Mouse (Mus musculus): ENCODE results near the gene Pnkp.
"Not testable (repeated sequence)": the region's sequence is repeated elsewhere in the genome, so short reads cannot be mapped to it uniquely, and the experiment has no call there.

Gene Pnkp

DNA sequence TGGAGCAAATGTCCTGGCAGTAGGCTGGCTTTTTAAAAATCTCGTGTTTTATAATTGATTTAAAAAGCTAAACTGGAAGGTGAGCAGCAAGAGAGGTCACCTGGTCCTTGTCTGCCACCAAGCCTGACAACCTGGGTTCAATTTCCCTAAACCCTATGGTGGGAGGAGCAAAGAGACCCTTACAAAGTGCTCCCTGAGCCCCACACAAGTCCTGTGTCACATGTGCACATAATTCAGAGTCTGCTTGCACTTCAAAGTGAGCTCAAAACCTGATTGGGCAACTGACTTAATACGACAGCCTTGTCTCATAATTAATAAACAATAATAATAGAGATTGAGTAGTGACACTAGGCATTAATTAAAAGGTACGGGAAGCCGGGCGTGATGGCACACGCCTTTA lies 13.7 kb downstream of the Pnkp start:
- DNase-seq (ENCODE audit: low spot score): no peak

DNA sequence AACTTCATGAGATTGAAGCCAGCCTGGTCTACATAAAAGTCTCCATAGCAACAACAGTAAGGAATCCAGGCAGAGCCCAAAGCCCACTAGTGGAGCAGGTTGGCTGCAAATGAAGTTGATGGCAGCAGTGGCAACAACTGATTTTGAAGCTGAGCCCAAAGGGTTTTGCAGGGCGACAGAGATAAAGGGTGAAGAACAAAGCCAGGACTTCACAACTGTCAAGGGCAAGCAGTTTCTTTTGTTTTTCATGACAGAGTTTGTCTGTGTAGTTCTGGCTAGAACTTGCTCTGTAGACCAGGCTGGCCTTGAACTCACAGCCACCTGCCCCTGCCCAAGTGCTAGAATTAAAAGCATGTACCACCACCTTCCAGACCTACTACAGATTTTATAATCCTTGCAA lies 14.2 kb downstream of the Pnkp start:
- DNase-seq (ENCODE audit: low spot score): no peak

DNA sequence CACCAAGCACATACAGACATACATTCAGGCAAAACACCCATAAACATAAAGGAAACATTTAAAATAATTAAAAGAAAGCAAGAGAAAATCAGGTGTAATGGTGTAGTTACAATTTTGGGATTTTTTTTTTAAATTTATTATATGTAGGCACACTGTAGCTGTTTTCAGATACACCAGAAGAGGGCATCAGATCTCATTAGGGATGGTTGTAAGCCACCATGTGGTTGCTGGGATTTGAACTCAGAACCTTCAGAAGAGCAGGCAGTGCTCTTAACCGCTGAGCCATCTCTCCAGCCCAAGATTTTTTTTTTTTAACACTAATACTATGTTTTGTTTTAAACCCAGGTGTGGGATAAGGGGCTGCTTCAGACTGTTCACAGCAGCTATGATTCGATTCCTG lies 14.8 kb downstream of the Pnkp start:
- DNase-seq (ENCODE audit: low spot score): not testable (repeated sequence)

DNA sequence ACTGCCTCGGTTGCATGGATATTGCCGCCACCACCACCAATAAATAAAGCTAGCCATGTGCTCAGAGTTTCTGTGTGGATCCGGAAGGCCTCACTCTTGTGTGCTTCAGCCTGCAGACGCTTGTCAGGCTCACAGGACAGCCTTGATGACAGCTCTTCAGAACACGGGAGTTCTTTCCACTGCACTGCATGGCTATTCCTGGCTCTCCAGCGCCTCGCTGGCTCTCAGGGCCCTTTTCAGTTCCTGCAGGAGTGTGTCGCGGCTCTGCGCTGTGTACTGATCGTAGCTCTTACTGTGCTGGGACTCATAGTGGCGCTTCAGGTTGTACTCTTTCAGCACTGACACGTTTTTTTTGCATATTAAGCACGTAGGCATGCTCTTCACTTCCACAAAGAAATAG lies 20.9 kb downstream of the Pnkp start:
- no peak for DNase-seq (ENCODE audit: low spot score)

DNA sequence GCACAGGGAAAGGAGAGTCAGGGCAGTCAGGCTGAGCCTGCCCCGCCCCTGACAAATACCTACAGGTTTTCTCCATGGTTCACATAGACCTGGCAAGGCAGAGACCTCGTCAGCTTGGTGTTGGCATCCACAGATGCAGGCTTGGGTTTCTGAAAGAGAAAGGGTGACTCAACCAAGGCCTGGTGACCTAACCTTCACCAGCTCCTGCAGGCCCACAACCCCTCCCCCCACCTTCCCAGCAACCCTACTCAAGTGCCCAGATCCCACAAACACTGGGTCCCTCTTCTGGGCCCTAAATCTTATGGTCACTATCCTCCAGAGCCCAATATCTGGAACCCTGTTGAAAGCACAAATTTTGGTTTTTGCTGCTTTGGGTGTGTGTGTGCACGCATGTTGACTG lies 26.1 kb downstream of the Pnkp start:
- DNase-seq (ENCODE audit: low spot score): no peak

DNA sequence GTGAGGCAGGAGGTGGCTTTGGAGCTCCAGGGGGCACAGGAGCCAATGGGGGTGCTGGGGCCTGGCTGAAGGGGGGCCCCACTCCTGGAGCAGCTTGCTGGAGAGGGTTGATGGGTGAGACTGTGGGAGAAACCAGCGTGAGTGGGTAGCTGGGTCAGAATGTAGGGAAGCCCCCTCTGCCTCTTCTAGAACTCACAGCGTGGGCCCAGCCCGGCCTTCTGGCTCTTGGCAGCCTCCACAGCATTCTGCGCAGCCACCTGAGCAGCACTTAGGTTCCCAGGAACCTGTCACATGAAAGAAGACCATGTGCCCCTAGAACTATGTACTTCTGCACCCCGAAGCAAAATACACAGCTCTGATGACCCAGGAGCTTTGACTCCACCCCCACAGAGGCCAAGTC lies 27.7 kb downstream of the Pnkp start:
- DNase-seq (ENCODE audit: low spot score): no peak

DNA sequence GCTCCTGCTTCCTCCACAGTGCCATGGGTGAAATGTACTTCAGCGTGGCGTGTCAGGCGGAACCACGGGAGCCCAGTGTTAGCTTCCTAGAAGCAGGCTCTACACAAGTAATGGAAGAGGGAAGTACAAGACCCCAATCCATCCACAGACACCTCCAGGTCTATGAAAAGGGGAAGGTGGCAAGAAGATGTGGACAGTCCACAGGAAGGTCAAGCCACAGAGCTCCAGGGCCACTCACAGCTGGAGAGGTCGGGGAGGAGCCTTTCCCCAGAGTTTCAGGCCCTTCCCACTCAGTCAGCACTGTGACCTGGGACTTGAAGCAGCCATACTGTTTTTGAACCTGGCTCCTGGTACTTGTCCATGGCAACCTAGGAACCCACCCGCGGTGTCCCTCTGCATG lies 30.0 kb downstream of the Pnkp start:
- no peak for DNase-seq (ENCODE audit: low spot score)

DNA sequence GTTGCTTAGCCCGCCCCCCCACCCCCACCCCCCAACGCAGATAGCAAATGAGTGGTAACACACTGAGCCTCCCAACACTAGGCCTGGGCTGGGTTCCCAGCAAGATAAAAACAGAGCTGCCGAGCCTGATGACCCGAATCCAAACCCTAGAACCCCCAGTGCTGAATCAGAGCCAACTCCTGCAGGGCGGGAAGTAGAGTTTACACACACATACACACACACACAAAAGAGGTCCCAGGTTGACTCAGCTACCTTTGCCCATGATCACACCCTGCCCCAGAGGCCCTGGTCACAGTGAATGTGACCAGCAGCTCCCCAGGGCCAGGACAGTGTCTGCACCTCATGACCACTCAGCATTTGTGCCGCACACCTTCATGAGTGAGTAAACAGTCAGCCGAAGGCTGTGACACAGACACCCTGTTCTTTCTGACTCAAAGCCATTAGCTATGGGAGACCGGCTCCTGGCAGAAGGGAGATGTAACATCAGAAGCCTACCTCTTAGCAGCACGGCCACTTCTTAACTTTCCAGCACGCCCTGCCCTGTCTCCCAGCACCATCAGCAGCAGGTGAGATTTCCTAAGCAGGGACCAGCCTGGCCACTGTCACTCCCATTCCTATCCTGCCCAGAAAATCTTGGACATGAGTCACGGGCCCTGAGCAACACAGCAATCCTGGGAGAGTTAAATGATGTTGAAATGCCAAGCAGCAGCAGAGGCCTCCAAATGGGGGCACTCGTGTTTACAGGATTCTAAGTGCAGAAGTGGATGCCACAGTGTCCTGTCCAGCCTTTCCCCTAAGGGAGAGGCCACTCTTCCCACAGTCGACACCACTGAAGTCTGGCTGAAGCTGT lies 31.5 kb downstream of the Pnkp start:
- DNase-seq (ENCODE audit: low spot score): no peak

DNA sequence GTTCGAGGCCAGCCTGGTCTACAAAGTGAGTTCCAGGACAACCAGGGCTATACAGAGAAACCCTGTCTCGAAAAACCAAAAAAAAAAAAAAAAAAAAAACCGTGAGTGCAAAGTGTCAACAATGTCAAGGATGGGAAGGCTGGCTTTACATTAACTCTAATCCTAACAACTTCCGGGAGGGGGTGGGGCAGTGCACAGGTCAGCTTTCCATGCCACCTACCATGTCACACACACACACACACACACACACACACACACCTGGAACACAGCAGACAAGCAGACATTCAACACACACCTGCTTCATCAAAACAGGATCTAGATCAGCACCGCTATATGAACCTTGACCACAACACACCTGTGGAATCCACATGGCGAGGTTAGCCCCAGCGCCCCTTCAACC lies 33.2 kb downstream of the Pnkp start:
- DNase-seq (ENCODE audit: low spot score): no peak

DNA sequence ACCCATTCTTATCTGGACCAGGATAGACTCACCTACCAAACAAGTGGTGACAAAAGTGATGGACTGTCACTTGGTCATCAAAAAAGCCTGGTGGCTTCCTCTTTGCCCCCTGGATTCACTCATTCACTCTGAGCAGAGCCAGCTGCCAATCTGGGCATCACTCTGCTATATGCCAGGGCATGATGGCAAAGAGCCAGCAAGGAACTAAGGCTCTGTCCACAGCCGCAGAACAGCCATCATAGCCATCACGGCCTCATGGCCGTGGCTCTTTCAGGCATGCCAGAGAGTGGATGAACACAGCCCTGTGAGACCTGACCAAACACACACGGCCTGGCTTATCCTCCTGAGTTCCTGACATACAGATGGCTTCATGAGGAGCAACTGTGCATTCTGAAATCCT lies 33.8 kb downstream of the Pnkp start:
- DNase-seq (ENCODE audit: low spot score): no peak

DNA sequence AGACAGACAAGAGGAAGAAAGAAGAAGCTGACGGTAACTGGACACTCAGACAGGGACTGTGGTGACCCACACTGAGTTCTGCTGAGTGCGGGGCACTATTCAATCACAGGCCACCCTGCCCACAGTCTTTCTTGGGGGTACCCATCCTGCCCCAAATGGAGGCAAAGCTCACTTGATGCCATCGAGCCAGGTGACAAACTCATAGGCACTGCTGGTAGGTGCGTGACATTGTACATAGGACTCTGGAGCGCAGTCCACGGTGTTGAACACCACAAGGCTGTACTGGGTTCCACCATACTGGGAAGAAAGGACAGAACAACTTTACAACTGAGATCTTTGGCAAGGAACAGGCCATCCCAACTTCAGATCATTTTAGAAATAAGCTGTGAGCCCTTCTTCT lies 34.7 kb downstream of the Pnkp start:
- DNase-seq (ENCODE audit: low spot score): no peak

DNA sequence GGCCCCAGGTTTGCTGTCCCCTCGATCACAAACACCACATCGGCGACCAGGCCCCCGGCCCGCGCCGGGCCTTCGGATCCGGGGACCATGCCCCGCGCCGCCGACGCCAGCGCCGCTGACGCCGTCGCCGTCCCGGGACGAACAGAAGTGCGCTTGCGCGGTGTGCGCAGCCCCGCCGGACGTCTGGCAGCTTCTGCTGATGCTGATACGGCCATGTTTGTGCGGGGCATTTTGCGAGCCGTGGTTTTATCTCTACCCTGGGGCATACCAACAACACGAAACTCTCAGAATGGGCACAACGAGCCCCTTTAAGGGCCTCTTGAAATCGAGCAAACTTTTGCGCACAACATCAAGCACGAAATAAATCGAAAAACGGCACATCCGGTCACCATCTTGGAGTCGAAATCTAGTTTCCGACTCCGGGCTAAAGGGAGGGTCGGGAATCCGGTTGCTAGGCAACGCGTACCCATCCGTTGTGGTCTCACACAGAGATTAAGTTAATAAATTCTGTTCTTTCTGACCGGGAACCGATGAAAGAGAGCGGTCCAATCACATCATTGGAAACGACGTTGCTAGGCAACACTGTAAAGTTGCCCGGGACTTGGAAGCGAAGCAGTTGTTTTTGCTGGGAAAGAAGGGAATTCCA lies 35.5 kb downstream of the Pnkp start, which contains the start of gene Med25:
TSS of gene Med25 (minus strand) at position 437 of the 646 bp plus-strand sequence.
- DNase-seq (ENCODE audit: low spot score): peak; percentile 81

DNA sequence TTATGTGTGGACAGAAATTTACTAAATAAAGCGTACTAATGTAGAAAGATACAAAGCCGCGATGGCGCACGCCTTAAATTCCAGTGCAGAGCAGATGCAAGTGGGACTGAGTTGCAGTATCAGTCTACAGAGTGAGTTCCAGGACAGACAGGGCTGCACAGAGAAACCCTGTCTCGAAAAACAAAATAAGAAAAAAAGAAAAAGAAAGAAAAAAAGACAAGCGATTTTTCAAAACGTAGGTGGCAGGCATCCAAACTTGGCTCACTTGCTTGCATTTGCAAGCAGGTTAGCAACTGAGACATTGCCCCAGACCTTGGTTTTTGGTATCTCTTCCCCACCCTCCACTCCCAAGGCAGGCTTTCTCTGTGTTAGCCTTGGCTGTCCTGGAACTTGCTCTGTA lies 36.3 kb downstream of the Pnkp start:
- DNase-seq (ENCODE audit: low spot score): no peak

DNA sequence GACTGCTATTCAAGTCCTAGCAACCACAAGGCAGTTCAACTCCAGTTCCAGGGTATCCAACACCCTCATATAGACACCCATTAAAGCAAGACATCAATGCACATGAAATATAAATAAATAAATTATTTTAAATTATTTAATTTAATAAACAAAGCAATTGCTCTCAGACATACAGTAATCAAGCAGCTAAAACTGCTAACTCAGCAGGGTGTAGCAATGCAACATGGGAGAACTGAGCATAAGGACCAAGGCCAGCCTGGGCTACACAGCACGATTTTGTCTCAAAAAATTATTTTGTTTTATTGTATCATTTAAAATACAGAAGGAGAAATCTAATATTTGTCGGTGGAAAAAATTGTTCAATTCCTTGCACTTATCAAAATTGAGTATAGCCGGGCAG lies 37.2 kb downstream of the Pnkp start:
- no peak for DNase-seq (ENCODE audit: low spot score)

DNA sequence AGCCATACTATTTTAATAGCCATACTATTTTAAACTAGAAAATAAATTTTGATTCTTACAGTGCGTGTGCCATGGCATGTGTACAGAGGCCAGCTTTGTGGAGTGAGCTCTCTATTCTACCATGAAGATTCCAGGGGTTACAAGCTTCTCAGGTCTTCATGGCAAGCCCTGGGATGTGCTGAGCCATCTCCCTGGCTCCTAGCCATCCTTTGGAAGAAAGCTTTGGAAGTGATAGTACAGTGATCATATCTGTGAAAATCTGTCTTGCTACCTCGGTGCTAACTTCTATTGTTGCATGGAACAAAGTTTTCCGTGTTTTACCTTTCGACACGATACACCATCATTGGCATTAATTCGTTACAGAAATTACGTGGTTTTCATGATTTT lies 38.3 kb downstream of the Pnkp start:
- no peak for DNase-seq (ENCODE audit: low spot score)

DNA sequence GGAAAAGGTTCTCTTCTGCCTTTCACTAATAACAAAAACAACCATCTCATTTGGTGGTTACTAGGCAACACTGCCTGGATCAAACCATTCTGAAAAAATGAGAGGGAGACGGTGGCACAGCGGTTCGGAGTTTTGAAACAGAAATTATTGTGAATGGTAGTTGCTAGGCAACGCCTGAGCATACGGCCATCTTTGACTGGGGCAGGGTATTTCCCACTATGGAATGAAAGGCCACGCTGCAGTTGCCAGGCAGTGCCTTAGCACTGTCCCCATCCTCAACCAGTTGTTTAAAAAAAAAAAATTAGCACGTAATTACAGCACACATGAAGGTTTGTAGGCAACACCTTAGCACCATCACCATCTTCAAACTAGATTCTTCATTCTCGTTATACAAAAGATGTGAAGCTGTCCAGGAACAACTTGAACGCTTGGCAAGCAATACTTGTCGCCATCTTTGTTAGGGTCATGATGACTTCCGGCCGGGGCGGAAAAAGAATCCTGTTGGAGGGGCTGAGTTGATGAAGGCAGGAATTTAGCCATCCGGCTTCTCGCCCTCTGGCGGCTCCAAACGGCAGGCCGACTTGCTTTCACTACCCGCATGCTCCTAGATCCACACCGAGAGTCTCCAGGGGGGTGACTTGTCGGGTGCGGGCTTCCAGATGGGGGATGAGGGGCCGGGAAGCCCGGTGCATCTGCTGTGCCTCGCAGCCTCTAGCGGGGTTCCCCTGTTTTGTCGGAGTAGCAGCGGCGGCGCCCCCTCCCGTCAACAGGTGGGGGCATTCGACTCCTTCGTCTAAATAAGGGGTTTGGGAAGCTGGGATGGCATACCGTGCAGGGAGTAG lies 38.9 kb downstream of the Pnkp start, which contains the start of gene Fuz:
TSS of gene Fuz (plus strand) at position 487 of the 842 bp plus-strand sequence.
- DNase-seq (ENCODE audit: low spot score): peak; percentile 72

DNA sequence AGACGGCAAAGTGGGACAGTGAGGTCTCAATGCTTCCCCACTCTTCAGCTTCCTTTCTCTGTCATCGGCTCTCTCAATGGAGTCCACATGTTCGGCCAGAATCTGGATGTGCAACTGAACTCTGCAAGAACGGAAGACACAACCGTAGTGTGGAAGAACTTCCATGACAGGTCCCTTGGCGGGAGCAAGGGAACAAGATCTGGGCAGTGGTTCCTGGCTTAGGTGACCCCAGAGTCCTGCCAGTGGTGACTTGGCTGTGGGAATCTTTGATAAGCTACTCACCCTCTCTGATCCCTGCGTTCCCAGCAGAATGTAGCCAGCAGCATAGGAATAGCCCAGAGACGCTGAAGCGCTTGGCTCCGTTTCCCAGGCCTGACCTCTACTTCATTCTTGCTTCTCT lies 39.6 kb downstream of the Pnkp start:
- DNase-seq (ENCODE audit: low spot score): no peak

DNA sequence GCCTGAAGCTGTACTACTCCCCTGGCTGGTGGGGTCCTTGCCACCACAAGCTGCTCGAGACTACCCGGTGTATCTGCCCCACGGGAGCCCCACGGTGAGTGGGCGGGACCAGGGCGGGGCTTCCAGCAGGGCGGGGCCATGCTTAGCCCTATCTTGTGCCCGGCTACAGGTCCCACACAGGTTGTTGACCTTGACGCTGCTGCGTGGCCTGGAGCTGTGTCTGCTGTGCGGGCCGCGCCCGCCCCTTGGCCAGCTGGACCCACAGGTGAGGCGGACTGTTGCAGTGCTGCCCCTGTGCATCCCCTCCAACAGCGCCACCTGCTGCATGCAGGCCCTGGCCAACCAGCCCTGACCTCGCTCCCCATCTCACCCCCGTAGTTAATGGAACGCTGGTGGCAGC lies 41.7 kb downstream of the Pnkp start:
- no peak for DNase-seq (ENCODE audit: low spot score)

DNA sequence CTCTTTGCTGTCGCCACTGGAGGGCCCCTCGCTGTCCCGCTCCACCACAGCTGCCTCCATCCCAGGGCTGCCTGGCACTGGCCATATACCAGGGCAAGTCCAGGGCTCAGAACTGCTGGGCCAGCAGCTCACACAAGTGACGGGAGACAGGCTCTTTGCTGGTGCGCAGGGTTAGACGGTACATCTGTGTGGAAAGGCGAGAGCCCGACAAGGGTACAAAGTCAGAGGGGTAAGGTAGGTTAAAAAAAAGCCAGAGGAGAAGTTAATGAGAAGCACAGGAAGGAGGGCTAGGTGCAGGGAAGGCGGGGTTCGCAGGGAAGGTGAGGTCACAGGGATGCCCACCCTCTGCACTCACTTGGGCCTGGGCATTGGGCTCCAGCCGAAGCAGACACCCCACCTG lies 43.7 kb downstream of the Pnkp start:
- DNase-seq (ENCODE audit: low spot score): no peak

DNA sequence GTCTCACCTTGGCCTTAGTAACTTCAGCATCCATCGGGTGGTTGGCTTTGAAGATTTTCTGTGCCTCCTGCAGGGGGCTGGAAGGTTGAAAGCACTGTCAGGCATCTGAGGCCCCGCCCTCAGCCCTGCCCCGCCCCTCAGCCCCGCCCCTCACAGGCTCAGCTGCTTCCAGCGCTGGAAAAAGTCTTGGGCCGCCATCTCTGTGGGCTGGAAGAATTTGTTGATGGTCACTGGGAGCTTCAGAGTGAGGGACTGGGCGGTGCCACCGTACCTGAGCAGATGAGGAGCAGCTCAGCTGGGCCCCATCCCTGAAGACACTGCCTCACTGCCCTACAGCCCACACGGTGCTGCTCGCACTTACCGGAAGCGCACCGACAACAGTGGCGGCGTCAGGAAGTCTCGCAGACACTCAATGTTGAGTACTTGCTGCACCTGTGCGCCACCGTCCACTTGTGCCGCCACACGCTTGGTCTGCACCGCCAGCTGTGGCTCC lies 44.3 kb downstream of the Pnkp start:
- DNase-seq (ENCODE audit: low spot score): peak; percentile 44

DNA sequence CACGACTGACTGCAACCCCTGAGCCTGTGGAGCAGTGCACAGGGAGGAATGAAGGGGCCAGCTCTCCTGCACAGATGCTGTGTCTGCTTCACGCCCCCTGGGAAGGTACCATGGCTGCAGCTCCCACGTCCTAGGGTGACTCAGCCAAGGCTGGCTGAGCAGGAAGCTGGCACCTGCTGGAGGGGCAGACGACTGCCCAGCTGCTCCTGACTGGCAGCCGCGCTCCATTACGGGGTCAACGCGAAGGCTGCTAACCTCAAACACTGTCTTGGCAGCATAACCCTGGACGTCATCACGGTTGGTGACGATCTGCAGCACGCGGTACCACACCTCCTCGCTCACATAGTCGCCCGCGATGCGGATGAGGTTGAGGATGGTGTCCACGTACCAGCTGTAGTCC lies 48.5 kb downstream of the Pnkp start:
- DNase-seq (ENCODE audit: low spot score): no peak

DNA sequence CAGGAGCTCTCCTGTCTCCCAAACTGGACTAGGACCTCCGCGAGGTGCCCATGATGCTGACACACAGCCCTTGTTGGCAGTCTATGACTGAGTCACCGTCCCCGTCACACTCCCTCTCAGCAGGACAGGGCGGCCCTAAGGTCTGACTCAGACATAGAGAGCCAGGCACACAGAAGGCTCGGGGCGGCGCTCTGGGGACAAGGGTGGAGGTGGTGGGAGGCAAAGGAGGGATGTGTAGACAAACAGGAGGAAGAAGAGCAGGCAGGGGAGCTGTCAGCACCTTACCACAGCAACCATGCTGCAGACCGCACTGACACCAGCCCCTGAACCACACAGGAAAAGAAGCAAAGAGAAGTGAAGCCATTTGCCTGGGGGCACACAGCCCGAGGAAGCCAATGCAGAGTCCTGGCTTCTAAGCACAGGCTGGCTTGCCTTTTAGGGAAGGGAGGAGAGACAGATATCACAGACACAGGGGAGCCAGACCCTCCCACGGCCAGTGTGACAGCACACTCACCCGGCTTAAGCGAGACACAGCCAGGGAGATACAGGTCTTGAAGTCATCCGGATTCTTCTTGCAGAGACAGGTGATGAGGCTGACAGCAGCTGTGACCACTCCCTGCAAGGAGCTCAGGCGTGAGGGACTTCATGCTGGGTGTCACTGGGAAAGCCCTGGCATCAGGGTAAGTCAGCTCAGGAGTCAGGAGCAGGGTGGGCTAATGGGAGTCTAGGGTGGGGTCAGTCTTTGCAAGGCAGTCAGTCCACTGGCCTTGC lies 52.0 kb downstream of the Pnkp start:
- no peak for DNase-seq (ENCODE audit: low spot score)

Data from spleen, adult 12 weeks (tissue).